Mouse (Mus musculus): Measurements from ENCODE around the gene Sox6.

GRCm38 (mm10) chr7:115721624-115722540 is 316.7 kb downstream of the Sox6 start:
- TF ChIP-seq CTCF (IDR thresholded peaks at IDR 0.05; ENCODE audit: low read depth, low read length) (no peak), GATA1 (IDR thresholded peaks at IDR 0.05; ENCODE audit: borderline replicate concordance, low read length) (no peak), POLR2AphosphoS5 (IDR thresholded peaks at IDR 0.05; ENCODE audit: insufficient replicate concordance, low read depth, low read length) (no peak), GATA2 (IDR thresholded peaks at IDR 0.05; ENCODE audit: borderline replicate concordance, low read depth, low read length) (no peak)

Measured in G1E (cell line).